Mouse (Mus musculus): ENCODE results near the gene Fam173b.

DNA sequence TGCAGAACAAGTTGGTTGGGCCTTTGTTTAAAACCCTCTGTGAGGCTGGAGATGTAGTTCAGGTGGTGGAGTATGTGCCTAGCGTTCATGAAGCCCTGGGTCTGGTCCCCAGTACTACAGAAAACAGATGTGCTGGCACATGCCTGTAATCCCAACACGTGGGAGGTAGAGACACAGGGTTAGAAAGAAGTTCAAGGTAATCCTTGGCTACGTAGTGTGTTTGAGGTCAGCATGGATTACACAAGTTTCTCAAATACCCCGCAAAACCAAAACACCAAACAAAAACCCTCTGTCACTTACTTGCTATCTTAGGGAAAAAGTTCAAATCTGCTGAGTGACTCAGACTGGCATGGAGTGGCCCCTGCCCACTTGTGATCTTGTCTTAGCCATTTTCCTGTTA, 10.3 kb downstream of the Fam173b start:
- TF ChIP-seq CTCF (IDR thresholded peaks at IDR 0.05; ENCODE audit: control insufficient read depth, insufficient read depth, insufficient read length) (no peak), FOSL1 (IDR thresholded peaks at IDR 0.05; ENCODE audit: insufficient read depth, low read length, poor library complexity, severe bottlenecking) (no peak), MYOD1 (IDR thresholded peaks at IDR 0.05; ENCODE audit: control insufficient read depth, insufficient read length, low read depth) (no peak), USF1 (IDR thresholded peaks at IDR 0.05; ENCODE audit: low read depth) (no peak), MYOG (IDR thresholded peaks at IDR 0.05; ENCODE audit: control insufficient read depth, extremely low read depth, insufficient read length) (no peak), MAX (IDR thresholded peaks at IDR 0.05) (no peak), CEBPB (IDR thresholded peaks at IDR 0.05; ENCODE audit: low read depth) (no peak)

All from C2C12 (cell line).